Mouse (Mus musculus): ENCODE results near the gene Cideb. TPM values are rescaled to one million over a fixed set of nuclear protein-coding genes. Genes with fewer than 3 reads are reported as not detected.

The Cideb gene
- total RNA-seq (2017), result 1.0 to 1.3 TPM in 2 of 3 replicates, not detected in the other

DNA sequence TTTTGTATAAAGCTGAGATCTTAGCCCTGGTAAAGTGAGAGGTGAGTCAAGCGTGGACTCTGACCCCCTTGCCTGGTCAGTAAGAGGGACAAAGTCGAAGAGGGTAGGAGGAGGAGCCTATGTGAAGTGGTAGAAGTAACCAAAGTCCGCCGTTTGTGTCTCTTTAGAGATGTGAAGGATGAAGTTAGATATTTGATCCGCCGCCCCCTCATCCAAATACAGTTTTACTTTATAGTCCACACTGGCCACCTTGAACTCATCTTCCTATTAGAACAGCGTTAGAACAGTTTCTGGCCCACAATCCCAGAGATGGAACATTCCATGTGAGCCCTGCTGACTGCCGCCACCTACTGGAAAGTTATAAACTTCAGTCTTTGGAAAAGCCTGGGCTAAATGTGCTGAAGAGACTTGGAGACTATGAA lies at the start of gene Cideb:
Gene Cideb (minus strand): TSS at position 96 of the 422 bp plus-strand sequence.
- ATAC-seq (replicated peaks; ENCODE audit: insufficient number of reproducible peaks, low FRiP score, low TSS enrichment, poor library complexity, severe bottlenecking), result no peak; the same call in 1 of the 2 replicates

DNA sequence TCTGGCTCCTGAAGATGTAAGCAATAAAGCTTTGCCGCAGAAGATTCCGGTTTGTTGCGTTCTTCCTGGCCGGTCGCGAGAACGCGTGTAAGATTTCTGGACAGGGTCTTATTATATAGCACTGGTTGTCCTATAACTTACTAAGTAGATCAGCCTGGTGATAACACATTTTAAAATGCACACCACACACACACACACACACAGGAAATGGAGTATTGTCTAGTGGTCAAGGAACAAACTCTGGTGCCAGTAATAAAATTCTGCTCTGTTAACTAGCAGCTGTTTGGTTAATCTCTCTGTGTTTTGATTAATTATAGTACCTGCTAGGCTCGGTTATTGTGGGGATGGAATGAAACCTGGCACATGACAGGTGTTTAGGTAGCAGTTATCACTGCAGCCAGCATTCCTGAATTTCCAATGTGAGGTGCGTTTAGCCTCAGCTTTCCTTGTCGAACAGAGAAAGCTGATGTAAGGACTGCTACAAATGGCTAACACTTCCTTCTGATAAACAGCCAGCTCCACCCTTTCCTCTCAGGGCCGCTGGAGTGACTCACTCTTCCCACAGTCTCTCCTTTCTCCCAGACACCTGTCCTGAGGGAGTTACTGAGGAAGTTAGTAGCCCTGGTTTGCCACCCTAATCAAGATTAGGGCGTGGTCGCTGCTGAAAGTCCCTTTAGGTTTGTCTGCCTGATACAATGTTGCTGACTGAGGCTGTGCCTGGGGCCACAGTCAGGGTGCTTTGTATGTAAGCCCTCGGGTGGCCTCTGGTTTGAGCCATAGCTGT lies 37.3 kb upstream of the Cideb start:
- no peak for ATAC-seq (replicated peaks; ENCODE audit: insufficient number of reproducible peaks, low FRiP score, low TSS enrichment, poor library complexity, severe bottlenecking)

GRCm38 (mm10) chr14:55793946-55794345 lies 35.7 kb upstream of the Cideb start:
- ATAC-seq (replicated peaks; ENCODE audit: insufficient number of reproducible peaks, low FRiP score, low TSS enrichment, poor library complexity, severe bottlenecking), result no peak

DNA sequence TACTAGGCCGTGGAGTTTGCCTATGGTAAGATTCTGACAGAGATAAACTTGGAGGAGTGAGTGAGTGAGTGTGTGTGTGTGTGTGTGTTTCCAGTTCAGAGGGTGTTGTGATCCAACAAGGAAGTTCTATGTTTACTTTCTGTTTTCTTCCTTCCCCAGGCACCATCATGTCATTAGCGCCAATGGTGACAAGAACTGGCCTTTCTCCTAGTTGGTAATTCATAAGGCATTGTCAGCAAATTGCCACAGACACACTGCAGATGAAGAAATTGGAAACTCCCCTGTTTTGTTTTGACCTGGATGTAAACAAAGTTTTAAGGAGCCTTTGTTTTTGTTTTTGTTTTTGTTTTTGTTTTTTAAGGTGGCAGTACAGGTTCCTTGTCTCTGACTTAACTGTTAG lies 35.2 kb upstream of the Cideb start:
- no peak for ATAC-seq (replicated peaks; ENCODE audit: insufficient number of reproducible peaks, low FRiP score, low TSS enrichment, poor library complexity, severe bottlenecking)

- ATAC-seq (replicated peaks; ENCODE audit: insufficient number of reproducible peaks, low FRiP score, low TSS enrichment, poor library complexity, severe bottlenecking), result peak; percentile 33
These were observed 30.2 kb upstream of the Cideb start, which contains the start of gene Ripk3 for GRCm38 (mm10) chr14:55788256-55789050. Ripk3 (minus strand) TSS chr14:55788865.

DNA sequence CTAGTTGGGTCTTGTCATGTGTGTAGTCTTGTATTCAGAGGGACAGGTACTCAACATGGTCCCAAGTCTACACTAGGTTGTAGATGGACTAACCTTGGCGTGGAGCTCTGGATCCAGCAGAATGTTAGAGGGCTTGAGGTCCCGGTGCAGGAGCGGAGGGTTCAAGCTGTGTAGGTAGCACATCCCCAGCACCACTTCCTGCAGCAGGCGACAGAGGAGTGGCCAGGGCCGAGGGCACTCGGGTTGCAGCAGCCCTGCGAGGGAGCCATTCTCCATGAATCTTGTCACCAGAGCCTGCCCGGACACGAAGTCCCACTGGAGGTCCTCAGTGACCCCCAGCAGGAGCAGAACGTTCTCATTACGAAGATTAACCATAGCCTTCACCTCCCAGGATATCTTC lies 29.5 kb upstream of the Cideb start:
- no peak for ATAC-seq (replicated peaks; ENCODE audit: insufficient number of reproducible peaks, low FRiP score, low TSS enrichment, poor library complexity, severe bottlenecking)

DNA sequence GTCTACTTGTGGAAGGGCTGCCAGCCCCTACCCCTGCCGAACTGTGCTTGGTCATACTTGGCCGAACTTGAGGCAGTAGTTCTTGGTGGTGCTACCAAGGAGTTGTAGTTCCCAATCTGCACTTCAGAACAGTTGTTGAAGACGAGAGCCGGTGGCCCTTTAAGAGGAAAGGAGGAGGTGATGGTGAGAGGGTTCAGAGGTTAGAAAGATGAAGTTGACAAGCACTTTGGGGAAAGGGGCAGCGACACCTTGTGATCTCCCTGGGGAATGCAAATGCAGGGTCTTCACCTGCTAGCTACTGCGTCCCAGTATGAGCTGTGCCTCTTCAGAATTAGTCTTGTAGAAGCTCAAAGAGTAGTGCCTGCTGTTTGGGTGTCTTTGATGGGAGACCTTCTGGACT lies 26.9 kb upstream of the Cideb start:
- ATAC-seq (replicated peaks; ENCODE audit: insufficient number of reproducible peaks, low FRiP score, low TSS enrichment, poor library complexity, severe bottlenecking), result no peak

GRCm38 (mm10) chr14:55783958-55784235 lies 25.6 kb upstream of the Cideb start, which contains the start of gene Adcy4:
Adcy4 (minus strand) TSS chr14:55784095.
- ATAC-seq (replicated peaks; ENCODE audit: insufficient number of reproducible peaks, low FRiP score, low TSS enrichment, poor library complexity, severe bottlenecking), result no peak

GRCm38 (mm10) chr14:55783171-55783957 lies 25.1 kb upstream of the Cideb start:
- no peak for ATAC-seq (replicated peaks; ENCODE audit: insufficient number of reproducible peaks, low FRiP score, low TSS enrichment, poor library complexity, severe bottlenecking)

DNA sequence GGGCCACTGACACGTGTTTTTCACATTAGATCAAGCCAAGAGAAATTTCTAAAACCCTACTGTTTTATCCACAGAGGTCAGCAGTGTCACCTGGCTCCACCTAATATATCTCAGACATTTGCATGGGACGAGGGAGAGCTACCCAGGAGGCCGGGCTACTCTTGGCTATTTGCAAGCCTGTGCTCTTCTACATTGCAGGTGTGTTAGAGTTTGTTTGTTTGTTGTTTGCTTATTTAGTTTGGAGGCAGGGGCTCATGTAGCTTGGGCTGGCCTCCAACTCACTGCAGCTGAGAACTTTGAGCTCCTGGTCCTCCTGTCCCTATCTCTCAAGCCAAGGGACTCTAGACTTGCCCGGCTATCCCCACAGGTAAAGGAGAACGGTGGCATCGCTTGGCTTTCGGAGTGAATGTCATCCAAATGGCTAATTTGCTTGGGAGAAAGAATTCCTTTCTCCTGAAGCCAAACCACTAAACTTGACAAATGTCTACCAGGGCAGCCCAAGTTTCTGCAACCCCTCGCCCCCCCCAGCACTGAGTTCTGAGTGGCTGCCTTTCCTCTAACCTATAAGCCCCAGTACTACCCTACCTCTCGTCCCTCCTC lies 24.2 kb upstream of the Cideb start:
- ATAC-seq (replicated peaks; ENCODE audit: insufficient number of reproducible peaks, low FRiP score, low TSS enrichment, poor library complexity, severe bottlenecking), result no peak

DNA sequence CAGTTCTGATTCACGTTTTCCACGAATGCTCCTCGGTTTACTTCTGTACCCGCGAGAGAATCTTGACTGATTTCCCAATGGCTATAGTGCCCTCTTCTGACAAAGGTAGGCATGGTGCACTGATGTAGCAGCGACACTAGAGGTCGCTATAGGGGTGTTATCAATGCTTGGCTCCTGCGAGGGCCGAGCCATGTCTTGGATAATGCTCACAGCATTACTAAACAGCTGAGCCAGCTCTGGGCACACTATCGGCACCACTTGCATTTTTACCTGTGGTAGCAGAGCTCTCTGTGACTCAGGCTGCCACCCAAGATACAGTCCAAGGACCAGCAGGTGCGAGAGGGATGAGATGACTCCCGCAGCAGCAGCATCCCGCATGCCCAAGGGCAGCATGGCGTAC lies 23.1 kb upstream of the Cideb start:
- ATAC-seq (replicated peaks; ENCODE audit: insufficient number of reproducible peaks, low FRiP score, low TSS enrichment, poor library complexity, severe bottlenecking), result peak; percentile 79

DNA sequence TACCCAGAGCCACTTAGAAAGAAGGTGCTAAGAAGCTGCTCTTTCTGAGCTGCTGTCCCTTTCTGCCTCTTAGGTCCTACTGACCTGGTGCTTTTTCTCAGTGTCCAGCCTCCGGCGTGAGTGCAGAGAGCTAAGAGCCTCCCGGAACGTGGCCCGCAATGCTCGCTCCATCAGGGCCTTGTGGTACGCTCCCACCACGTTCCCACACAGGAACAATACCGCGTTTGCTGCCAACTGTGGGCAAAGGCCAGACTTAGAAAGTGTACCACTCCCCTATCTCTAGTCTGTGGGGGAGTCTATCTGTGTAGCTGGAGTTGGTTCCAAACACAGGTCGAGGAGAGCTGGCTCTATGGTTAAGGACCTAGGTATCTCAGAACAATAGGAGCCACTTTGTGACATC lies 22.5 kb upstream of the Cideb start:
- ATAC-seq (replicated peaks; ENCODE audit: insufficient number of reproducible peaks, low FRiP score, low TSS enrichment, poor library complexity, severe bottlenecking), result no peak

- no peak for ATAC-seq (replicated peaks; ENCODE audit: insufficient number of reproducible peaks, low FRiP score, low TSS enrichment, poor library complexity, severe bottlenecking)
These were observed 21.4 kb upstream of the Cideb start for GRCm38 (mm10) chr14:55779656-55780055.

- no peak for ATAC-seq (replicated peaks; ENCODE audit: insufficient number of reproducible peaks, low FRiP score, low TSS enrichment, poor library complexity, severe bottlenecking)
These were observed 20.4 kb upstream of the Cideb start for GRCm38 (mm10) chr14:55778686-55779085.

- ATAC-seq (replicated peaks; ENCODE audit: insufficient number of reproducible peaks, low FRiP score, low TSS enrichment, poor library complexity, severe bottlenecking), result no peak
These were observed 19.5 kb upstream of the Cideb start for GRCm38 (mm10) chr14:55777806-55778205.

- no peak for ATAC-seq (replicated peaks; ENCODE audit: insufficient number of reproducible peaks, low FRiP score, low TSS enrichment, poor library complexity, severe bottlenecking)
These were observed 18.9 kb upstream of the Cideb start for GRCm38 (mm10) chr14:55777176-55777575.

DNA sequence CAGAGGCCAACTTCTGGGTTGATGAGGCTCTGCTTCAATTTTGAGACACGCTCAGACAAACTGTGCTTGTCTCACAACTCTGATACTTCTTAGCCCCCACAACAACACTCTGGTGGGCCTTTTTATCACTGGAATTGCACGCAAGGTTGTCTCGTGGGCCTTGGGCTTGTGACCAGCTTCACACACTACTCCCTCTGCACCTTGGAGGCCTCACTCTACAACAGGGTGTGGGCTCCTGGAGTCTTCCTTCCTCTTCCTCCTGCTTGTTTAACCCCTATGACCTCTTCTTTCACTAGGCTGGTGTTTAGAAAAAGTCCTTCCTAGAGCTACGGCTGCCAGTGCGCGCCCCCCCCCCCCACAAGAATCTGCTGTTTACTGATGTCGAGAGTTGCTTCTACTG lies 18.5 kb upstream of the Cideb start:
- ATAC-seq (replicated peaks; ENCODE audit: insufficient number of reproducible peaks, low FRiP score, low TSS enrichment, poor library complexity, severe bottlenecking), result no peak

- ATAC-seq (replicated peaks; ENCODE audit: insufficient number of reproducible peaks, low FRiP score, low TSS enrichment, poor library complexity, severe bottlenecking), result no peak
These were observed 10.9 kb upstream of the Cideb start for GRCm38 (mm10) chr14:55769087-55769703.
